Mouse (Mus musculus) liver, embryonic 12.5 days (tissue): ENCODE data around the gene Syk. TPM values are rescaled to one million over a fixed set of nuclear protein-coding genes. Genes with fewer than 3 reads are reported as not detected.

Experiments
- ATAC-seq: fragments of 200-750 bp; cut with Nextera tagmentation; 2 replicates; pipeline ENCODE4 v1.8.0; 2017; ENCODE audit warnings: moderate number of reproducible peaks, mild to moderate bottlenecking, moderate library complexity
- H3K27ac ChIP-seq: fragments of 300-500 bp; sonication (generic); 2 replicates; pipeline ENCODE4 v1.5.1; 2016; ENCODE audit warnings: mild to moderate bottlenecking
- H3K27me3 ChIP-seq: fragments of 300-500 bp; sonication (generic); replicated peaks from 2 replicates; pipeline ENCODE4 v1.6.1; 2016; ENCODE audit warnings: mild to moderate bottlenecking, moderate library complexity
- H3K36me3 ChIP-seq: fragments of 300-500 bp; sonication (generic); 2 replicates; pipeline ENCODE4 v1.6.1; 2016; ENCODE audit warnings: mild to moderate bottlenecking, moderate library complexity
- H3K4me1 ChIP-seq: fragments of 300-500 bp; sonication (generic); 2 replicates; pipeline ENCODE4 v1.6.1; 2016
- H3K4me2 ChIP-seq: fragments of 300-500 bp; sonication (generic); 2 replicates; pipeline ENCODE4 v1.6.1; 2016; ENCODE audit warnings: mild to moderate bottlenecking, moderate library complexity
- H3K4me3 ChIP-seq: fragments of 300-500 bp; sonication (generic); 2 replicates; pipeline ENCODE4 v1.5.1; 2016; ENCODE audit warnings: mild to moderate bottlenecking, moderate library complexity
- H3K9ac ChIP-seq: fragments of 300-500 bp; sonication (generic); 2 replicates; pipeline ENCODE4 v1.6.1; 2016; ENCODE audit warnings: mild to moderate bottlenecking, moderate library complexity
- H3K9me3 ChIP-seq: fragments of 300-500 bp; sonication (generic); replicated peaks from 2 replicates; pipeline ENCODE4 v1.6.1; 2016; ENCODE audit warnings: mild to moderate bottlenecking, moderate library complexity
- WGBS: fragments of 180-500 bp; shearing (Covaris S2); methylation state at CpG from one replicate; pipeline ENCODE4 v1.1.7; 2016; ENCODE audit not compliant: insufficient replicate concordance; 5-methylcytosine and 5-hydroxymethylcytosine counted together
- polyA plus RNA-seq: library from polyadenylated mRNA; unstranded; fragments of >200 nt; fragmentation: Nextera tagmentation; extraction: Ambion mirVana; gene quantifications from 2 replicates; pipeline ENCODE4 v1.2.1, GENCODE M21; 2016

Gene Syk
- polyA plus RNA-seq, 1 experiment from 2014 or later: 9.8 TPM

DNA sequence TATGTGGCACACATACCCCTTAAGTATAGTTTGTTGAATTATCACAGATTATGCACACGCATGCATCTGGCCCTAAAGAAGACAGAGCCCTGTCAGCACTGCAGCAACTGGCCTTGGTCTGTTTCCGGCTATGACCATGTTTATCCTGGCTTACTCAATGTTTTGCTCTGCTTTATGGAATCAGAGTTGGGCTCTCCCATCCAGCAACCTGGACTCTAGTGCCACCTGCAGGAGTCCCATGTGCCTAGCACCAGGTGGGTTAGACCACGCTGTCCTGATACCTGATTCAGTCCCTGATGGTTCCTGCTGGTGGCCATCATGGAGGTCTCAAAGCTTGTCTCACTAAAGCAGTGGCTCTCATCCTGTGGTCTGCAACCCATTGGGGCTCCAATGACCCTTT, 86.9 kb downstream of the Syk start:
- H3K9ac ChIP-seq: no peak overlapping the region
- H3K4me1 ChIP-seq: peaks cover 6% of the 10 kb centered on the region; the same call in 1 of the 2 replicates
- no peak overlapping the region for H3K27ac ChIP-seq
- no peaks in the 10 kb centered on the region for H3K36me3 ChIP-seq
- no peak for ATAC-seq
- WGBS: 61% methylated on average over 3 of the region's 3 CpGs
- no peak overlapping the region for H3K4me3 ChIP-seq
- H3K4me2 ChIP-seq: no peak overlapping the region
- peaks cover 4% of the 10 kb centered on the region; the same call in 1 of the 2 replicates for H3K27me3 ChIP-seq
- no peaks in the 10 kb centered on the region for H3K9me3 ChIP-seq

DNA sequence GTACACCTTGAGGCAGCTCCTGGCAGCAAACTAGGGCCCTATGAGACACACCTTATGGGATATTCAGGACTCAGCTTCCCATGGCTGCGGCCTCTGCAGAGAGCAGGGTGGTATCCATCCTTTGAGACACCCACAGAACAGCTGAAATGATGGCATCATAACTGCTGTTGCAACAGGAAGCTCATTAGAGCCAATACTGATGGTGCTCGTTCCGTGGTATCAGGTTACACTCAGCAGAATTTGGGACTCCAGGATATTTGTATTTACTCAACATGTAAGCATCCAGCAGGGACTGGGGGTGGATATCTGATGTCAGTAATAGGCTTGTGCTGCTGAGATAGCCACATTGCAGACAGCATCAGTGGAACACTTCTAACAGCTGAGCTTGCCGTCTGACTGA, 90.3 kb downstream of the Syk start:
- no peak overlapping the region for H3K27ac ChIP-seq
- no peaks in the 10 kb centered on the region for H3K27me3 ChIP-seq
- no peaks in the 10 kb centered on the region for H3K36me3 ChIP-seq
- no peaks in the 10 kb centered on the region for H3K9me3 ChIP-seq
- no peak for ATAC-seq
- no peak overlapping the region for H3K4me2 ChIP-seq
- 50% methylated on average over 4 of the region's 4 CpGs for WGBS
- H3K4me1 ChIP-seq: peaks cover 8% of the 10 kb centered on the region; the same call in 1 of the 2 replicates
- H3K9ac ChIP-seq: no peak overlapping the region
- no peak overlapping the region for H3K4me3 ChIP-seq

DNA sequence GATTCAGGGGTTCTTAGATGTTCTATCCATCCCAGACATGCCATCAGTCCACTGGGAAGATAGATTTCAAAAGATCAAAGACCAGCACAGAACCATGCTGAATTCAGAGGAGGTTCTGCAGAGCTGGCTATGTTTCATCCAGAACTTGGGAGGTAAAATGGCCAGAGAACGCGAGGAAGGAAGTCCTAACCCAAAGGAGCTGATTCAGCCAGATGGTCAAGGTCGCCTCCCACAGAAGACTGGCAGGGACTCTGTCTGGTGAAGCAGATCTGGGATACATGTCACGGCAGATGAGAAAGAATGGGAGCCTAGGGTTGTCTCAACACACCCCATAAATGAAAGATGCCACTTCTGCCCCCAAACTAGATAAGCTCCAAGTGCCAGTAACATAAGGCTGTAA, 90.9 kb downstream of the Syk start:
- Histone ChIP-seq H3K9ac (no peak overlapping the region), H3K27me3 (no peaks in the 10 kb centered on the region), H3K9me3 (no peaks in the 10 kb centered on the region), H3K4me2 (no peak overlapping the region), H3K36me3 (no peaks in the 10 kb centered on the region), H3K4me3 (no peak overlapping the region), H3K27ac (no peak overlapping the region), H3K4me1 (peaks cover 8% of the 10 kb centered on the region; the same call in 1 of the 2 replicates)
- no peak for ATAC-seq
- 33% methylated on average over 4 of the region's 4 CpGs for WGBS

DNA sequence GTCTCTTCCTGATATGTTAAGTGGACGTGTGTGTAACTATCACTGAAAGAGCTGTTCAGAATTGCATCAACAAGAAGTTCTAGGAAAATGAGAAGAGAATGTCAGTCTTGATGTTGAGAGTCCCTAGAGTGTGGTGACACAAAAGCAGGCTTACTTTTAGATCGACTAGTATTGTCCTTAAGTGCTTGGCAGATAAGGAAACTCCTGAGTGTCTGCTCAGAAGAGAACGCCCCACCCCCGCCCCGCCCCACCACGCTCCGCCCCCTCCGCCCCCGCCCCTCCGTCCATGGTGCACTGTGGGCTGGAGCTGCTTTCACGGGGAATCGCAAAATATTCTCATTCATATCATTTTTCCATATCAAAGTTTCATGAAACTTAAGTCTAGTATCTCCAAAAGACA, 91.9 kb downstream of the Syk start:
- Histone ChIP-seq H3K36me3 (no peaks in the 10 kb centered on the region), H3K27me3 (no peaks in the 10 kb centered on the region), H3K9ac (no peak overlapping the region), H3K9me3 (no peaks in the 10 kb centered on the region), H3K4me1 (peaks cover 8% of the 10 kb centered on the region; the same call in 1 of the 2 replicates), H3K27ac (no peak overlapping the region), H3K4me3 (no peak overlapping the region), H3K4me2 (no peak overlapping the region)
- 19% methylated on average over 12 of the region's 12 CpGs for WGBS
- peak; percentile 52 for ATAC-seq

DNA sequence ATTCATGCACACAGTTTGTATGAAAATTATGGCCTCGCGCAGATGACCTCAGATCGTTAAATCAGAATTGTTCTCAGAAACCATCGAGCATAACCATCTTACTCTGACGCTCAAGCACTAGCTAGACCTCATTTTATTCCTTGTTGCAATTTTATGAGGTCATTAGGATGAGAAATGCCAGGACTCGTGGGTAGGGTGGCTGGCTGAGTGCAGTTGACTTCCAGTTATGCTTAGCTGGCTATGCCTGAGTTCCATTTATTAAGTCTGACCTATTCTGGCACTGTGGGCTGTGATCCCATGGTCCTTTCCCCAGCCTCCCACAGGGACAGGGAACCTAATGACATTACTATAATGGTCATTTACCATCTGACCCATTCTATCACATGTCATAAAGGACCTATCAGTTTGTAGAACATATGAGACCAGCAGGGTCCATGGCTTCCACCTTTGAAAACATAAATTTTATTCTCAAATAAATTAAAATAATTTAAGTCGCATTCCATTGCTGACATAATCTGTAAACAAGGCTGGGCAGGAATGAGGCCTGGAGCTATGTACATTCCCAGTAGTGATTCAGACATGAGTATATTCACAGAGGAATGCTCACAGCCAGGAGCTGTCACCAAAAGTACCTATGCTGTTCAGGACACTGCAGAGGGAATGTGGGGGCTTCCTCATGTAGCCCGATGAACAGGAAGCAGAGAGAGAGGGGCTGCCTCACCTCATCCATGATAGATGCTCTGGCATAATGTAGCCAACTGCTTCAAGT, 92.7 kb downstream of the Syk start:
- ATAC-seq: no peak
- no peak overlapping the region for H3K27ac ChIP-seq
- H3K4me1 ChIP-seq: peaks cover 8% of the 10 kb centered on the region; the same call in 1 of the 2 replicates
- no peaks in the 10 kb centered on the region for H3K9me3 ChIP-seq
- H3K4me3 ChIP-seq: no peak overlapping the region
- WGBS: 61% methylated on average over 8 of the region's 8 CpGs
- no peaks in the 10 kb centered on the region for H3K36me3 ChIP-seq
- no peak overlapping the region for H3K4me2 ChIP-seq
- no peaks in the 10 kb centered on the region for H3K27me3 ChIP-seq
- no peak overlapping the region for H3K9ac ChIP-seq

DNA sequence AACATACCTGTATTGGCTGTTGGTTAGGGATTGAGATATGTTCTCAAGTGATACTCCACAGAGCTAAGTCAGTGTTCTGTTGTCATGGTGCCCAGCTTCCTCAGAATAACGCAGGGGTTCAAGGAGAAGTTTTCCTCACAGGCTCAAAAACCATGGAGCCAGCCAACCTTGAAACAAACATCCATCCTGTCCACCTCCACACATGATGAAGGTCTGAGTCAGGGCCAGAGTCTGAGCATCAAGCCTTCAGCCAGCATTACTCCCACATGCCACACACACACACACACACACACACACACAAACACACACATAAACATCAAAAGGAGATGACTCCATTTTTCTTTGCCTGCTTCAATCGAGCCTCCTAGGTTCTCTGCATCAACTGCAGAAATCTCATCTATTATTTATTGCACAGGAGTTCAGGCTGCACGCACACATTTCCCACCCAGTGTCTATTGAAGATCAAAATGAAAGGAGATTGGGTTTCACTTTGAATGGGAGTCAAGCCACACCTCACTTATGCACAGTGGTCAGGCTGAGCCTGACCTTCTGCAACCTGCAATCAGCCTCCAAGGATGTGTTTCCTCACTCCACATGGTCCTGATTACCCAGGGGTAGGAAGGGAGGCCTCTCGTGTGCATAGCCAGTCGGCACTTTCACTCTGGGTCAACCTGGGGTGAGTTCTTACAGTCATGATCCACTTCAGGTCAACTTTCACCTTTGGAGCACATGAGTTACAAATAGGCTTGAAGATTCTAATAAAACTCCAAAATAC, 93.9 kb downstream of the Syk start:
- H3K9ac ChIP-seq: no peak overlapping the region
- no peak for ATAC-seq
- peaks cover 8% of the 10 kb centered on the region; the same call in 1 of the 2 replicates for H3K4me1 ChIP-seq
- no peak overlapping the region for H3K4me3 ChIP-seq
- 56% methylated on average over 5 of the region's 5 CpGs for WGBS
- no peaks in the 10 kb centered on the region for H3K27me3 ChIP-seq
- no peak overlapping the region for H3K4me2 ChIP-seq
- no peaks in the 10 kb centered on the region for H3K9me3 ChIP-seq
- H3K36me3 ChIP-seq: no peaks in the 10 kb centered on the region
- H3K27ac ChIP-seq: no peak overlapping the region

DNA sequence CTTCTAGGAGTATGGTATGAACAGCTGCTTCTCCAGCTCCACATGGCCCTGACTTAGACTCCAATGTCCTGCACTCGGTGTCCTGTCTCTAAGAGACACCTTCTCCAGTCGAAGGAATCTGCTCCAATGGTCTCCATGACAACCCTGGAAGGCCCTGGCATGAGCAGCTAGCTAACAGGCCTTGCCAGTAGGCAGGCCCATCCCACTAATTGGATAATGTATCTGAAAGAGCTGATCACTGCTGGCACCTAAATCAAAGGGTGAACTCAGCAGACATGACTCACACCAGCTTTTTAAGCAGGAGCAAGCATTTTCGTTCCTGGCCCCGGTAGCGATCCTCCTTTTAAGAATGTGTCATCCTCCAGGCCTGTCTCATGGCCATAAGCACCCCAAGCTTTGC, 96.9 kb downstream of the Syk start:
- Histone ChIP-seq H3K36me3 (no peaks in the 10 kb centered on the region), H3K4me2 (no peak overlapping the region), H3K4me1 (peaks cover 1% of the 10 kb centered on the region; the same call in 1 of the 2 replicates), H3K27me3 (no peaks in the 10 kb centered on the region), H3K9me3 (no peaks in the 10 kb centered on the region), H3K9ac (no peak overlapping the region), H3K4me3 (no peak overlapping the region), H3K27ac (no peak overlapping the region)
- ATAC-seq: no peak
- WGBS: 59% methylated on average over 5 of the region's 5 CpGs

DNA sequence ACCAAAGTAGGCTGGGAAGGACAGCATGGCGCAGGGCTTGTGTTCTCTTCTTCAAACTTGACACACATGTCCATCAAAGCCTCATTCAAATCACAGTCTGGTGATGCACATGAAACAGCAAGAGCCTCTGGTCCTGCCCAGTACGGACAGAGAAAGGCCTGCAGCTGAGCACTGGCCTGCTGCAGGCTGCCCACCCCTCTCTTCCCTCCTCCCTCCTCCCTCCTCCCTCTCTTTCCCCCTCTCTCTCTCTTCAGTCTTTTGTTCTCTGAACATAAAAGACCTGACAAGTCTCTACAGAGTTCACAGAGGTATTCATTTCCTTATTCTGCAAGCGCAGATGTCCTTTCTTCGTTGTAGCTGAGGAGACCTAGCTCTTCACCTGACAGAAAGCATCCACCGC, 99.1 kb downstream of the Syk start:
- no peak overlapping the region for H3K4me2 ChIP-seq
- H3K27ac ChIP-seq: no peak overlapping the region
- H3K27me3 ChIP-seq: no peaks in the 10 kb centered on the region
- no peaks in the 10 kb centered on the region for H3K4me1 ChIP-seq
- no peak for ATAC-seq
- H3K36me3 ChIP-seq: no peaks in the 10 kb centered on the region
- H3K9ac ChIP-seq: no peak overlapping the region
- no peaks in the 10 kb centered on the region for H3K9me3 ChIP-seq
- H3K4me3 ChIP-seq: no peak overlapping the region
- 72% methylated on average over 5 of the region's 5 CpGs for WGBS

DNA sequence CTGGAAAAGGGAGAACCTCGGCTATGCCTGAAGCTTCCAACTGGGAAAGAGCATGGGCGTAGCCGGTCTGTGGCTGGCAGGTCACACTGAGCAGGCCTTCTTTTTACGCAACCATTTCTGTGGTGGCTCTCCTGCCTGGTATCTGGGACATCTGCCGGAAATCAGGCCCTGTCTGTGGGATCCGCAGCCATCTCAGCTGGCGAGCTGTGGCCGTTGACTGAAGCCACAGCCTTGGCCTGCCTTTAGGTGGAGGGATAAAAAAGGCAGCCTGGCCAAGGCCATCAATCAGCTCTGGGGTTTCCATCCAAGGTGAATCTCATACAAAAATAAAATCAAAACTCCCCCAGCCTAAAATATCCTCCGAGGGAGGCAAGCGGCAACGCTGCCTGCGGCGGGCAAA, 107.5 kb downstream of the Syk start:
- WGBS: 70% methylated on average over 13 of the region's 13 CpGs

DNA sequence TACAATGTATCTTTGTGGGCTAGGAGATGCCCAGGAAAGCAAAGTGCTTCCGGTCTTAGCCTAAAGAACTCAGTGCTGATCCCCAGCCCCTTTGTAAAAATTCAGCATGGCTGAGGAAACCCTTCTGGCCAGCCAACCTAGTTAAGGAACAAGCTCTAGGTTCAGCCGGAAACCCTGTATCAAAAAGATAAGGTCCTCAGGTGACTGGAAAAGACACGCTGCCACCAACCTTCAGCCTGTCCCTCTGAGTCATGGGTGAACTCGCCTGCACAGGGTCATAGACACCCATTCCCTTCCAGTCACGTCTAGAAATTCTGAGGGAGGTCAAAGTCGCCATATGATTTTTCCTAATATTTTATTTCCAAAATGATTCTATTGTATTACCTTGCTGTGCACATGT, 109.3 kb downstream of the Syk start:
- 58% methylated on average over 6 of the region's 6 CpGs for WGBS

More for the DNA sequence above, 107.5 kb downstream of the Syk start:
- H3K27me3 ChIP-seq: peaks cover 4% of the 10 kb centered on the region; the same call in 1 of the 2 replicates
- no peaks in the 10 kb centered on the region for H3K4me1 ChIP-seq
- no peak overlapping the region for H3K4me2 ChIP-seq
- no peak overlapping the region for H3K9ac ChIP-seq
- no peaks in the 10 kb centered on the region for H3K36me3 ChIP-seq
- H3K4me3 ChIP-seq: no peak overlapping the region
- no peak for ATAC-seq
- no peaks in the 10 kb centered on the region for H3K9me3 ChIP-seq
- H3K27ac ChIP-seq: no peak overlapping the region

DNA sequence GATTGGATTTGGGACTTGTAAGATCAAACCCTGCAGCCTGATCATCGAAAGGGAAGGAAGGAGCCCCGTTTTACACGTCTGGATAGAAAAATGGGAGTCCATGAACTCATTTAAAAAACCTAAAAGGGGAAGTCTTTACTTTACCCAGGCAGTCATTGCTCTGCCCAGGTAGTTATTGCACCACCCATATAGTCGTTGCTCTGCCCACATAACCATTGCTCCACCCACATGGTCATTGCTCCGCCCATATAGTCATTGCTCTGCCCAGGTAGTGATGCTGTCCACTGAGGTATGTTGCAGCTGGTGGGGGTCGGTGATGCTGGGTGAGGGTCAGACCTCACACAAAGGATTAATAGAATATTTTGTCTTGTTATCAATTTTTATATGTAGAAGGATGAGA, 111.9 kb downstream of the Syk start:
- no peaks in the 10 kb centered on the region for H3K4me1 ChIP-seq
- no peak overlapping the region for H3K4me2 ChIP-seq
- no peaks in the 10 kb centered on the region for H3K9me3 ChIP-seq
- no peak for ATAC-seq
- no peak overlapping the region for H3K4me3 ChIP-seq
- H3K36me3 ChIP-seq: no peaks in the 10 kb centered on the region
- 50% methylated on average over 6 of the region's 6 CpGs for WGBS
- no peak overlapping the region for H3K9ac ChIP-seq
- peaks cover 4% of the 10 kb centered on the region; the same call in 1 of the 2 replicates for H3K27me3 ChIP-seq
- H3K27ac ChIP-seq: no peak overlapping the region

More for the DNA sequence above, 109.3 kb downstream of the Syk start:
- no peak for ATAC-seq
- H3K9me3 ChIP-seq: no peaks in the 10 kb centered on the region
- H3K4me2 ChIP-seq: no peak overlapping the region
- no peaks in the 10 kb centered on the region for H3K4me1 ChIP-seq
- no peak overlapping the region for H3K27ac ChIP-seq
- H3K4me3 ChIP-seq: no peak overlapping the region
- no peak overlapping the region for H3K9ac ChIP-seq
- no peaks in the 10 kb centered on the region for H3K36me3 ChIP-seq
- H3K27me3 ChIP-seq: peaks cover 4% of the 10 kb centered on the region; the same call in 1 of the 2 replicates
